Mouse (Mus musculus): ENCODE measurements at regions not wholly inside any gene's neighbourhood (a gene's known extent, or its start where the extent isn't known, plus 50 kb on each side); places are given as distances from the start of the nearest gene placed in this dataset.
"Not testable (repeated sequence)": the region's sequence is repeated elsewhere in the genome, so short reads cannot be mapped to it uniquely, and the experiment has no call there.

GRCm38 (mm10) chr3:34745181-34745736, 95.1 kb downstream of the Sox2 start:
- no peaks in the 10 kb centered on the region for H3K27me3 ChIP-seq (ENCODE audit: control insufficient read depth, insufficient read depth, low read depth, low read length)
- H3K9ac ChIP-seq (ENCODE audit: low read depth, low read length): no peak overlapping the region
- no peaks in the 10 kb centered on the region for H3K9me3 ChIP-seq (replicated peaks; ENCODE audit: control insufficient read depth, low read length, poor library complexity, severe bottlenecking)
- ATAC-seq: no peak
- H3K4me1 ChIP-seq (ENCODE audit: control insufficient read depth, insufficient read depth, low read length): no peaks in the 10 kb centered on the region
- no peaks in the 10 kb centered on the region for H3K36me3 ChIP-seq (ENCODE audit: control insufficient read depth, insufficient read depth, low read length)
- H3K27ac ChIP-seq (ENCODE audit: low read length): no peak overlapping the region
- 81% methylated on average over 5 of the region's 5 CpGs for WGBS
- H3K4me3 ChIP-seq (ENCODE audit: low read depth, low read length): no peak overlapping the region
- H3K4me2 ChIP-seq (ENCODE audit: low read length): no peak overlapping the region

DNA sequence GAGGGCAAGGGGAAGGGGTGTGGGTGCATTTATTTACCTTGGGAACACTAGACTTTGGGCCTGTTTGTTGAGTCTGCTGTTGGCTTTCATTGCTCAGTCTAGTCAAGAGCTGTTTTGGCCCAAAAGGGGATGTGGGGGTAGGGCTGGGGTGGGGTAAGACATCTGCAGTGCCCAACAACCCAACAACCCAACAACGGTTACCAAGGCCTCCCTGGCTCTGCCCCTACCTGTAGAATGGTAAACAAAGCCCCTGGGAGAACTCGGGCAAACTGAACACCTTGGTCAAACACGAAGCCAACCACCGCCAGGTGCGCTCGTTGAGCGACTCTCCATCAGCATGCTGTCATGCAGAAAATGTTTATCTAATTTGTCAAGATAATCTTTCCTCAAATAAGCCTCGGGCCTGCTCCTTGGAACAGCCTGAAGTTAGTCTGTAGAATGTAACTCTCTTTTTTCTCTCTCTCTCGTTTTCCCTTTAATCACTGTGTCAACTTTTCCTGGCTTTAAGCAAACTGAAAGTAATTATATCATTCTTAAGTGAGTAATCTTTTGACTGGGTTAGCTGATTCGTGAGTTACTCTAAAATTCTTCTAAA, 97.4 kb downstream of the Sox2 start:
- H3K9me3 ChIP-seq (replicated peaks; ENCODE audit: control insufficient read depth, low read length, poor library complexity, severe bottlenecking): no peaks in the 10 kb centered on the region
- no peak overlapping the region for H3K9ac ChIP-seq (ENCODE audit: low read depth, low read length)
- no peak overlapping the region for H3K4me3 ChIP-seq (ENCODE audit: low read depth, low read length)
- H3K27ac ChIP-seq (ENCODE audit: low read length): no peak overlapping the region
- no peak for ATAC-seq
- H3K36me3 ChIP-seq (ENCODE audit: control insufficient read depth, insufficient read depth, low read length): no peaks in the 10 kb centered on the region
- no peak overlapping the region for H3K4me2 ChIP-seq (ENCODE audit: low read length)
- no peaks in the 10 kb centered on the region for H3K27me3 ChIP-seq (ENCODE audit: control insufficient read depth, insufficient read depth, low read depth, low read length)
- no peaks in the 10 kb centered on the region for H3K4me1 ChIP-seq (ENCODE audit: control insufficient read depth, insufficient read depth, low read length)
- WGBS: 88% methylated on average over 10 of the region's 10 CpGs

GRCm38 (mm10) chr3:34749989-34750388, 99.8 kb downstream of the Sox2 start:
- 46% methylated on average over 7 of the region's 7 CpGs for WGBS
- ATAC-seq: no peak

GRCm38 (mm10) chr3:34751551-34751950, 101.3 kb downstream of the Sox2 start:
- 57% methylated on average over 5 of the region's 5 CpGs for WGBS
- Histone ChIP-seq H3K9ac (ENCODE audit: low read depth, low read length) (no peak overlapping the region), H3K4me3 (ENCODE audit: low read depth, low read length) (no peak overlapping the region), H3K36me3 (ENCODE audit: control insufficient read depth, insufficient read depth, low read length) (no peaks in the 10 kb centered on the region), H3K27ac (ENCODE audit: low read length) (no peak overlapping the region), H3K27me3 (ENCODE audit: control insufficient read depth, insufficient read depth, low read depth, low read length) (no peaks in the 10 kb centered on the region), H3K9me3 (replicated peaks; ENCODE audit: control insufficient read depth, low read length, poor library complexity, severe bottlenecking) (no peaks in the 10 kb centered on the region), H3K4me2 (ENCODE audit: low read length) (no peak overlapping the region), H3K4me1 (ENCODE audit: control insufficient read depth, insufficient read depth, low read length) (no peaks in the 10 kb centered on the region)
- no peak for ATAC-seq

More at GRCm38 (mm10) chr3:34749989-34750388, 99.8 kb downstream of the Sox2 start:
- Histone ChIP-seq H3K27ac (ENCODE audit: low read length) (no peak overlapping the region), H3K4me3 (ENCODE audit: low read depth, low read length) (no peak overlapping the region), H3K9ac (ENCODE audit: low read depth, low read length) (no peak overlapping the region), H3K4me2 (ENCODE audit: low read length) (no peak overlapping the region), H3K36me3 (ENCODE audit: control insufficient read depth, insufficient read depth, low read length) (no peaks in the 10 kb centered on the region), H3K9me3 (replicated peaks; ENCODE audit: control insufficient read depth, low read length, poor library complexity, severe bottlenecking) (no peaks in the 10 kb centered on the region), H3K4me1 (ENCODE audit: control insufficient read depth, insufficient read depth, low read length) (no peaks in the 10 kb centered on the region), H3K27me3 (ENCODE audit: control insufficient read depth, insufficient read depth, low read depth, low read length) (no peaks in the 10 kb centered on the region)

- 71% methylated on average over 8 of the region's 8 CpGs for WGBS
- no peaks in the 10 kb centered on the region for H3K36me3 ChIP-seq (ENCODE audit: control insufficient read depth, insufficient read depth, low read length)
- ATAC-seq: no peak
These were observed 103.4 kb downstream of the Sox2 start for GRCm38 (mm10) chr3:34753557-34753956.

GRCm38 (mm10) chr3:34754781-34755180, 104.6 kb downstream of the Sox2 start:
- Histone ChIP-seq H3K4me1 (ENCODE audit: control insufficient read depth, insufficient read depth, low read length) (no peaks in the 10 kb centered on the region), H3K9me3 (replicated peaks; ENCODE audit: control insufficient read depth, low read length, poor library complexity, severe bottlenecking) (no peaks in the 10 kb centered on the region), H3K4me2 (ENCODE audit: low read length) (no peak overlapping the region), H3K27me3 (ENCODE audit: control insufficient read depth, insufficient read depth, low read depth, low read length) (no peaks in the 10 kb centered on the region), H3K27ac (ENCODE audit: low read length) (no peak overlapping the region), H3K36me3 (ENCODE audit: control insufficient read depth, insufficient read depth, low read length) (no peaks in the 10 kb centered on the region), H3K4me3 (ENCODE audit: low read depth, low read length) (no peak overlapping the region), H3K9ac (ENCODE audit: low read depth, low read length) (no peak overlapping the region)
- WGBS: 95% methylated on average over 6 of the region's 6 CpGs
- ATAC-seq: no peak

More at GRCm38 (mm10) chr3:34753557-34753956, 103.4 kb downstream of the Sox2 start:
- H3K9ac ChIP-seq (ENCODE audit: low read depth, low read length): no peak overlapping the region
- no peak overlapping the region for H3K4me3 ChIP-seq (ENCODE audit: low read depth, low read length)
- no peaks in the 10 kb centered on the region for H3K9me3 ChIP-seq (replicated peaks; ENCODE audit: control insufficient read depth, low read length, poor library complexity, severe bottlenecking)
- H3K27ac ChIP-seq (ENCODE audit: low read length): no peak overlapping the region
- no peaks in the 10 kb centered on the region for H3K4me1 ChIP-seq (ENCODE audit: control insufficient read depth, insufficient read depth, low read length)
- H3K4me2 ChIP-seq (ENCODE audit: low read length): no peak overlapping the region
- H3K27me3 ChIP-seq (ENCODE audit: control insufficient read depth, insufficient read depth, low read depth, low read length): no peaks in the 10 kb centered on the region

DNA sequence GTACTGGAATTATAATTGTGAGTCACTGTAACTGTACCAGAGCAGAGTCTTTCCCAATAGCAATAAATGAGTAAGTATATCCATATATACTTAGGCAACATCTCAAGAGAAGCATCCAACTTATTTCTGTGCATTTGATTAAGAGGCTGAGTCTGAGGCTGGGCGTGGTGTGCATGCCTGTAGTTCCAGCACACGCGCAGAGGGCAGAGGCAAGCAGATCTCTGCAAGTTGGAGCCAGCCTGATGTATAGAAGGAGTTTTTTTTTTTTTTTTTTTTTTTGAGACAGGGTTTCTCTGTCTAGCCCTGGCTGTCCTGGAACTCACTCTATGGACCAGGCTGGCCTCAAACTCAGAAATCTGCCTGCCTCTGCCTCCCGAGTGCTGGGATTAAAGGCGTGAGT, 105.1 kb downstream of the Sox2 start:
- not testable (repeated sequence) for H3K36me3 ChIP-seq (ENCODE audit: control insufficient read depth, insufficient read depth, low read length); H3K9ac ChIP-seq (ENCODE audit: low read depth, low read length); H3K27me3 ChIP-seq (ENCODE audit: control insufficient read depth, insufficient read depth, low read depth, low read length); ATAC-seq; H3K27ac ChIP-seq (ENCODE audit: low read length); H3K9me3 ChIP-seq (replicated peaks; ENCODE audit: control insufficient read depth, low read length, poor library complexity, severe bottlenecking); H3K4me2 ChIP-seq (ENCODE audit: low read length); H3K4me3 ChIP-seq (ENCODE audit: low read depth, low read length); H3K4me1 ChIP-seq (ENCODE audit: control insufficient read depth, insufficient read depth, low read length)
- WGBS: 98% methylated on average over 5 of the region's 5 CpGs

DNA sequence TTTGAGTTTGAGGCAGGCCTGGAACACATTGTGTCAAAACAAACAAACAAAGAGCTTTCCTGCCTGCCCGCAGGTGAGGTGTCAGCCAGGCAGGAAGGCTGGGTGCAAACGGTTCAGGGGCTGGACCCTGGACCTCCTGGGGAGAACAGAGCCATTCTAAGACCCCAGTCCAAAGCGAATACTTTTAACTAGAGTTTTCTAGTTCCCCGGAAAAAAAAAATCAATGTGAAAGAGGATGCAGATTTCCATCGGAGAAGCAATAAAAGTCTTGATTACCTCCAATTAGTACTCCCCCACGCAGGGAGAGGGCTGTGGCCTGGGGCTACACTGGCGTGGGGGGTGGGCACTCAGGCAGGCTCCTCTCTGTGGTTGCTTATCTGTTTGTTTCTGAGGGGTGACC, 106.4 kb downstream of the Sox2 start:
- no peak overlapping the region for H3K4me3 ChIP-seq (ENCODE audit: low read depth, low read length)
- H3K36me3 ChIP-seq (ENCODE audit: control insufficient read depth, insufficient read depth, low read length): no peaks in the 10 kb centered on the region
- ATAC-seq: no peak
- WGBS: 40% methylated on average over 7 of the region's 7 CpGs
- H3K27me3 ChIP-seq (ENCODE audit: control insufficient read depth, insufficient read depth, low read depth, low read length): no peaks in the 10 kb centered on the region
- no peaks in the 10 kb centered on the region for H3K4me1 ChIP-seq (ENCODE audit: control insufficient read depth, insufficient read depth, low read length)
- H3K9ac ChIP-seq (ENCODE audit: low read depth, low read length): no peak overlapping the region
- no peak overlapping the region for H3K27ac ChIP-seq (ENCODE audit: low read length)
- H3K9me3 ChIP-seq (replicated peaks; ENCODE audit: control insufficient read depth, low read length, poor library complexity, severe bottlenecking): no peaks in the 10 kb centered on the region
- no peak overlapping the region for H3K4me2 ChIP-seq (ENCODE audit: low read length)

GRCm38 (mm10) chr3:34757130-34757529, 106.9 kb downstream of the Sox2 start:
- no peak for ATAC-seq
- 81% methylated on average over 6 of the region's 6 CpGs for WGBS
- H3K4me1 ChIP-seq (ENCODE audit: control insufficient read depth, insufficient read depth, low read length): no peaks in the 10 kb centered on the region
- H3K27ac ChIP-seq (ENCODE audit: low read length): no peak overlapping the region
- no peak overlapping the region for H3K9ac ChIP-seq (ENCODE audit: low read depth, low read length)
- H3K4me2 ChIP-seq (ENCODE audit: low read length): no peak overlapping the region
- H3K9me3 ChIP-seq (replicated peaks; ENCODE audit: control insufficient read depth, low read length, poor library complexity, severe bottlenecking): no peaks in the 10 kb centered on the region
- no peak overlapping the region for H3K4me3 ChIP-seq (ENCODE audit: low read depth, low read length)
- H3K36me3 ChIP-seq (ENCODE audit: control insufficient read depth, insufficient read depth, low read length): no peaks in the 10 kb centered on the region
- no peaks in the 10 kb centered on the region for H3K27me3 ChIP-seq (ENCODE audit: control insufficient read depth, insufficient read depth, low read depth, low read length)

All from midbrain, embryonic 16.5 days (tissue).